Mouse (Mus musculus) heart, postnatal 4 days (tissue): ENCODE results near the gene Cpsf7. TPM values are rescaled to one million over a fixed set of nuclear protein-coding genes. Genes with fewer than 3 reads are reported as not detected.

Source experiments
- DNase-seq: peaks from one replicate; pipeline ENCODE4 v3.0.0; 2021
- total RNA-seq, 2 experiments: library from RNA; stranded (reverse); gene quantifications; 2 replicates each; pipeline ENCODE4 v1.2.3; 2021

Cpsf7 gene
- total RNA-seq, 2 experiments from 2014 or later = 50.0 to 52.9 TPM

GRCm38 (mm10) chr19:10560108-10560507, 35.0 kb downstream of the Cpsf7 start:
- DNase-seq = peak; percentile 31

- DNase-seq = peak; percentile 59
Measured at GRCm38 (mm10) chr19:10561558-10562314, 36.7 kb downstream of the Cpsf7 start.

- no peak for DNase-seq
Measured at GRCm38 (mm10) chr19:10562351-10562750, 37.3 kb downstream of the Cpsf7 start.

- no peak for DNase-seq
Measured at GRCm38 (mm10) chr19:10564278-10564677, 39.2 kb downstream of the Cpsf7 start.

GRCm38 (mm10) chr19:10565217-10565616, 40.2 kb downstream of the Cpsf7 start:
- no peak for DNase-seq

GRCm38 (mm10) chr19:10569627-10570026, 44.6 kb downstream of the Cpsf7 start:
- no peak for DNase-seq

- DNase-seq = peak; percentile 94
Measured at GRCm38 (mm10) chr19:10576690-10577561, 51.9 kb downstream of the Cpsf7 start, which contains the start of the genes Cyb561a3 and Tmem138. Cyb561a3 (plus strand) TSS chr19:10577172. Tmem138 (minus strand) TSS chr19:10577362.

- DNase-seq = no peak
Measured at GRCm38 (mm10) chr19:10580102-10580501, 55.0 kb downstream of the Cpsf7 start.

GRCm38 (mm10) chr19:10580761-10581160, 55.7 kb downstream of the Cpsf7 start:
- DNase-seq = no peak

- no peak for DNase-seq
Measured at GRCm38 (mm10) chr19:10581984-10582383, 56.9 kb downstream of the Cpsf7 start.

- peak; percentile 45 for DNase-seq
Measured at GRCm38 (mm10) chr19:10583550-10584146, 58.6 kb downstream of the Cpsf7 start.

- no peak for DNase-seq
Measured at GRCm38 (mm10) chr19:10585112-10585511, 60.0 kb downstream of the Cpsf7 start.

GRCm38 (mm10) chr19:10587231-10587630, 62.2 kb downstream of the Cpsf7 start:
- DNase-seq = no peak

- DNase-seq = no peak
Measured at GRCm38 (mm10) chr19:10589127-10589857, 64.2 kb downstream of the Cpsf7 start.

- DNase-seq = no peak
Measured at GRCm38 (mm10) chr19:10590301-10590700, 65.2 kb downstream of the Cpsf7 start.

GRCm38 (mm10) chr19:10591659-10592377, 66.8 kb downstream of the Cpsf7 start:
- DNase-seq = no peak

Other genes starting within 250 kb of the Cpsf7 start
- 1 to 10 TPM; 3.8 to 4.1 TPM for gene Dagla, start 220.4 kb upstream of the Cpsf7 start, total RNA-seq
- gene Syt7, start 136.2 kb upstream of the Cpsf7 start, total RNA-seq = 10 to 100 TPM; 40.8 to 44.7 TPM
- 1 to 10 TPM; 3.3 to 4.7 TPM for gene Lrrc10b, start 67.8 kb upstream of the Cpsf7 start, total RNA-seq
- gene Ppp1r32, start 42.3 kb upstream of the Cpsf7 start, total RNA-seq = under 1 TPM; 0.52 to 0.77 TPM
- 10 to 100 TPM; 54.2 to 56.5 TPM for gene Sdhaf2, start 876 bp downstream of the Cpsf7 start, total RNA-seq
- gene Tmem216, start 31.0 kb downstream of the Cpsf7 start, total RNA-seq = 1 to 10 TPM; 5.8 to 6.2 TPM
- 10 to 100 TPM in 1 of 2 experiments, 1 to 10 TPM in 1; 8.1 to 11.3 TPM for gene Cyb561a3, start 51.9 kb downstream of the Cpsf7 start, total RNA-seq
- 1 to 10 TPM; 6.1 to 7.7 TPM for gene Tmem138, start 52.1 kb downstream of the Cpsf7 start, total RNA-seq
- gene Ddb1, start 80.1 kb downstream of the Cpsf7 start, total RNA-seq = 100 to 1,000 TPM; 269 to 282 TPM
- 10 to 100 TPM; 13.3 to 13.6 TPM for gene Tkfc, start 80.4 kb downstream of the Cpsf7 start, total RNA-seq
- gene Vwce, start 108.9 kb downstream of the Cpsf7 start, total RNA-seq = under 1 TPM; 0.38 to 0.47 TPM
- gene Pga5, start 152.8 kb downstream of the Cpsf7 start, total RNA-seq = not detected
- gene Vps37c, start 163.5 kb downstream of the Cpsf7 start, total RNA-seq = 10 to 100 TPM; 26.1 to 27.9 TPM
- gene Cd5, start 213.7 kb downstream of the Cpsf7 start, total RNA-seq = under 1 TPM; 0.34 to 0.95 TPM